Mouse (Mus musculus): ENCODE results near the gene Agbl2. TPM values are rescaled to one million over a fixed set of nuclear protein-coding genes. Genes with fewer than 3 reads are reported as not detected.

The Agbl2 gene
- polyA plus RNA-seq, 1 experiment from 2014 or later, result 0.35 TPM

GRCm38 (mm10) chr2:90745053-90745678 is 37.4 kb upstream of the Agbl2 start, which contains the start of gene Fnbp4:
Gene Fnbp4 (plus strand): TSS chr2:90745370.
- peak; percentile 99 for ATAC-seq (ENCODE audit: low FRiP score, low TSS enrichment)
- no peaks in the 10 kb centered on the region for H3K9me3 ChIP-seq (ENCODE audit: control insufficient read depth, low read length)
- peak within 1 kb of the TSS; percentile 99 for H3K27ac ChIP-seq (replicated peaks)
- peaks cover 4% of the 10 kb centered on the region; the same call in 1 of the 2 replicates for H3K4me1 ChIP-seq (replicated peaks; ENCODE audit: control insufficient read depth, insufficient read depth)
- H3K9ac ChIP-seq (ENCODE audit: low read length), result peak within 1 kb of the TSS; percentile 97
- peaks cover 2% of the 10 kb centered on the region; the same call in 1 of the 2 replicates for H3K36me3 ChIP-seq (ENCODE audit: control insufficient read depth, insufficient read depth, low read length)
- DNase-seq (ENCODE audit: low spot score), result peak; percentile 98
- H3K4me2 ChIP-seq (replicated peaks; ENCODE audit: low read depth), result peak within 1 kb of the TSS; percentile 68
- TF ChIP-seq EP300 (optimal IDR thresholded peaks at IDR 0.05) (no peak), CTCF (IDR thresholded peaks at IDR 0.05; ENCODE audit: low read depth) (peak; percentile 48)
- H3K4me3 ChIP-seq (ENCODE audit: low read depth, low read length), result peak within 1 kb of the TSS; percentile 92
- no peaks in the 10 kb centered on the region for H3K27me3 ChIP-seq (ENCODE audit: control insufficient read depth, insufficient read depth, low read length)
- under 1% methylated on average over 44 of the region's 44 CpGs for WGBS

GRCm38 (mm10) chr2:90745740-90746537 is 36.6 kb upstream of the Agbl2 start:
- Histone ChIP-seq H3K4me3 (ENCODE audit: low read depth, low read length) (peak overlapping the region; percentile 92), H3K27me3 (ENCODE audit: control insufficient read depth, insufficient read depth, low read length) (no peaks in the 10 kb centered on the region), H3K27ac (replicated peaks) (peak overlapping the region; percentile 99), H3K9ac (ENCODE audit: low read length) (peak overlapping the region; percentile 97), H3K4me1 (replicated peaks; ENCODE audit: control insufficient read depth, insufficient read depth) (peaks cover 4% of the 10 kb centered on the region; the same call in 1 of the 2 replicates), H3K9me3 (ENCODE audit: control insufficient read depth, low read length) (no peaks in the 10 kb centered on the region), H3K36me3 (ENCODE audit: control insufficient read depth, insufficient read depth, low read length) (peaks cover 2% of the 10 kb centered on the region; the same call in 1 of the 2 replicates), H3K4me2 (replicated peaks; ENCODE audit: low read depth) (peak overlapping the region; percentile 68)
- no peak for TF ChIP-seq CTCF (IDR thresholded peaks at IDR 0.05; ENCODE audit: low read depth)
- TF ChIP-seq EP300 (optimal IDR thresholded peaks at IDR 0.05), result no peak
- ATAC-seq (ENCODE audit: low FRiP score, low TSS enrichment) (peak; percentile 49), DNase-seq (ENCODE audit: low spot score) (no peak)
- WGBS, result under 1% methylated on average over 54 of the region's 54 CpGs

GRCm38 (mm10) chr2:90746538-90746865 is 36.0 kb upstream of the Agbl2 start:
- TF ChIP-seq CTCF (IDR thresholded peaks at IDR 0.05; ENCODE audit: low read depth) (no peak), EP300 (optimal IDR thresholded peaks at IDR 0.05) (no peak)
- Histone ChIP-seq H3K27me3 (ENCODE audit: control insufficient read depth, insufficient read depth, low read length) (no peaks in the 10 kb centered on the region), H3K9ac (ENCODE audit: low read length) (peak overlapping the region; percentile 97), H3K9me3 (ENCODE audit: control insufficient read depth, low read length) (no peaks in the 10 kb centered on the region), H3K27ac (replicated peaks) (peak overlapping the region; percentile 99), H3K4me1 (replicated peaks; ENCODE audit: control insufficient read depth, insufficient read depth) (peaks cover 4% of the 10 kb centered on the region; the same call in 1 of the 2 replicates), H3K4me3 (ENCODE audit: low read depth, low read length) (peak overlapping the region; percentile 92), H3K4me2 (replicated peaks; ENCODE audit: low read depth) (peak overlapping the region; percentile 68), H3K36me3 (ENCODE audit: control insufficient read depth, insufficient read depth, low read length) (peaks cover 2% of the 10 kb centered on the region; the same call in 1 of the 2 replicates)
- ATAC-seq (ENCODE audit: low FRiP score, low TSS enrichment) (no peak), DNase-seq (ENCODE audit: low spot score) (peak; percentile 17)
- WGBS, result 8% methylated on average over 4 of the region's 4 CpGs

- Histone ChIP-seq H3K9me3 (ENCODE audit: control insufficient read depth, low read length) (no peaks in the 10 kb centered on the region), H3K4me2 (replicated peaks; ENCODE audit: low read depth) (peak overlapping the region; percentile 68; the same call in 1 of the 2 replicates), H3K27ac (replicated peaks) (no peak overlapping the region), H3K36me3 (ENCODE audit: control insufficient read depth, insufficient read depth, low read length) (peaks cover 2% of the 10 kb centered on the region; the same call in 1 of the 2 replicates), H3K4me3 (ENCODE audit: low read depth, low read length) (0 out of 2 replicates have a peak overlapping the region, but pooled peaks have one; percentile 92), H3K4me1 (replicated peaks; ENCODE audit: control insufficient read depth, insufficient read depth) (peaks cover 4% of the 10 kb centered on the region; the same call in 1 of the 2 replicates), H3K9ac (ENCODE audit: low read length) (no peak overlapping the region), H3K27me3 (ENCODE audit: control insufficient read depth, insufficient read depth, low read length) (no peaks in the 10 kb centered on the region)
- ATAC-seq (ENCODE audit: low FRiP score, low TSS enrichment), result no peak
- 86% methylated on average over 10 of the region's 10 CpGs for WGBS
- TF ChIP-seq EP300 (optimal IDR thresholded peaks at IDR 0.05) (no peak), CTCF (IDR thresholded peaks at IDR 0.05; ENCODE audit: low read depth) (no peak)
- DNase-seq (ENCODE audit: low spot score), result no peak
Measured at GRCm38 (mm10) chr2:90747131-90747530, 35.4 kb upstream of the Agbl2 start.

- Histone ChIP-seq H3K4me2 (replicated peaks; ENCODE audit: low read depth) (no peak overlapping the region), H3K9me3 (ENCODE audit: control insufficient read depth, low read length) (no peaks in the 10 kb centered on the region), H3K27ac (replicated peaks) (no peak overlapping the region), H3K4me3 (ENCODE audit: low read depth, low read length) (no peak overlapping the region), H3K4me1 (replicated peaks; ENCODE audit: control insufficient read depth, insufficient read depth) (peaks cover 4% of the 10 kb centered on the region; the same call in 1 of the 2 replicates), H3K9ac (ENCODE audit: low read length) (no peak overlapping the region), H3K36me3 (ENCODE audit: control insufficient read depth, insufficient read depth, low read length) (peaks cover 15% of the 10 kb centered on the region), H3K27me3 (ENCODE audit: control insufficient read depth, insufficient read depth, low read length) (no peaks in the 10 kb centered on the region)
- DNase-seq (ENCODE audit: low spot score) (peak; percentile 18), ATAC-seq (ENCODE audit: low FRiP score, low TSS enrichment) (no peak)
- TF ChIP-seq EP300 (optimal IDR thresholded peaks at IDR 0.05) (no peak), CTCF (IDR thresholded peaks at IDR 0.05; ENCODE audit: low read depth) (no peak)
- WGBS, result 73% methylated on average over 6 of the region's 6 CpGs
Measured at GRCm38 (mm10) chr2:90749676-90750459, 32.7 kb upstream of the Agbl2 start.

Measured in stomach, postnatal 0 days (tissue).